Mouse (Mus musculus): ENCODE data around the gene Dst.
A peak's percentile ranks its signal among the peaks of the same experiment; 100 is the strongest.

The Dst gene

GRCm38 (mm10) chr1:33907421-33908190 is 419 bp upstream of the Dst start, which contains the start of gene Bend6:
TSS of gene Bend6 (minus strand) at chr1:33907816.
- Histone ChIP-seq H3K4me1 (replicated peaks; ENCODE audit: low read depth, low read length) (peaks cover 53% of the 10 kb centered on the region), H3K9me3 (ENCODE audit: low read length) (peaks cover 4% of the 10 kb centered on the region; the same call in 1 of the 2 replicates), H3K4me3 (replicated peaks; ENCODE audit: low read length) (peak within 1 kb of the TSS; percentile 85), H3K36me3 (ENCODE audit: insufficient read depth, low read length) (peaks cover 12% of the 10 kb centered on the region; the same call in 1 of the 2 replicates), H3K27me3 (ENCODE audit: insufficient read depth, low read length) (peaks cover 34% of the 10 kb centered on the region)
- TF ChIP-seq POU5F1 (IDR thresholded peaks at IDR 0.05; ENCODE audit: borderline replicate concordance, low read length) (no peak), NANOG (IDR thresholded peaks at IDR 0.05; ENCODE audit: borderline replicate concordance, low read length) (no peak), CTCF (conservative IDR thresholded peaks at IDR 0.05; ENCODE audit: low read length) (no peak)

GRCm38 (mm10) chr1:33911589-33911988 is 3.6 kb downstream of the Dst start:
- no peak overlapping the region for H3K4me3 ChIP-seq (replicated peaks; ENCODE audit: low read length)
- no peak for TF ChIP-seq NANOG (IDR thresholded peaks at IDR 0.05; ENCODE audit: borderline replicate concordance, low read length)
- TF ChIP-seq POU5F1 (IDR thresholded peaks at IDR 0.05; ENCODE audit: borderline replicate concordance, low read length), result no peak
- no peak for TF ChIP-seq CTCF (conservative IDR thresholded peaks at IDR 0.05; ENCODE audit: low read length)
- peaks cover 4% of the 10 kb centered on the region; the same call in 1 of the 2 replicates for H3K9me3 ChIP-seq (ENCODE audit: low read length)
- peaks cover 25% of the 10 kb centered on the region for H3K27me3 ChIP-seq (ENCODE audit: insufficient read depth, low read length)
- peaks cover 23% of the 10 kb centered on the region for H3K4me1 ChIP-seq (replicated peaks; ENCODE audit: low read depth, low read length)
- peaks cover 31% of the 10 kb centered on the region for H3K36me3 ChIP-seq (ENCODE audit: insufficient read depth, low read length)

GRCm38 (mm10) chr1:33916554-33916953 is 8.5 kb downstream of the Dst start:
- no peaks in the 10 kb centered on the region for H3K27me3 ChIP-seq (ENCODE audit: insufficient read depth, low read length)
- TF ChIP-seq NANOG (IDR thresholded peaks at IDR 0.05; ENCODE audit: borderline replicate concordance, low read length), result no peak
- no peak for TF ChIP-seq POU5F1 (IDR thresholded peaks at IDR 0.05; ENCODE audit: borderline replicate concordance, low read length)
- no peak for TF ChIP-seq CTCF (conservative IDR thresholded peaks at IDR 0.05; ENCODE audit: low read length)
- no peaks in the 10 kb centered on the region for H3K9me3 ChIP-seq (ENCODE audit: low read length)
- H3K4me3 ChIP-seq (replicated peaks; ENCODE audit: low read length), result no peak overlapping the region
- peaks cover 6% of the 10 kb centered on the region for H3K4me1 ChIP-seq (replicated peaks; ENCODE audit: low read depth, low read length)
- H3K36me3 ChIP-seq (ENCODE audit: insufficient read depth, low read length), result peaks cover 54% of the 10 kb centered on the region

- Histone ChIP-seq H3K27me3 (ENCODE audit: insufficient read depth, low read length) (no peaks in the 10 kb centered on the region), H3K36me3 (ENCODE audit: insufficient read depth, low read length) (peaks cover 21% of the 10 kb centered on the region), H3K4me1 (replicated peaks; ENCODE audit: low read depth, low read length) (peaks cover 17% of the 10 kb centered on the region), H3K4me3 (replicated peaks; ENCODE audit: low read length) (no peak overlapping the region), H3K9me3 (ENCODE audit: low read length) (no peaks in the 10 kb centered on the region)
- TF ChIP-seq NANOG (IDR thresholded peaks at IDR 0.05; ENCODE audit: borderline replicate concordance, low read length), result no peak
- no peak for TF ChIP-seq POU5F1 (IDR thresholded peaks at IDR 0.05; ENCODE audit: borderline replicate concordance, low read length)
- TF ChIP-seq CTCF (conservative IDR thresholded peaks at IDR 0.05; ENCODE audit: low read length), result no peak
Observed at GRCm38 (mm10) chr1:33922975-33923374, 14.9 kb downstream of the Dst start.

GRCm38 (mm10) chr1:33925283-33925682 is 17.3 kb downstream of the Dst start:
- H3K36me3 ChIP-seq (ENCODE audit: insufficient read depth, low read length), result peaks cover 10% of the 10 kb centered on the region; the same call in 1 of the 2 replicates
- H3K4me3 ChIP-seq (replicated peaks; ENCODE audit: low read length), result no peak overlapping the region
- H3K4me1 ChIP-seq (replicated peaks; ENCODE audit: low read depth, low read length), result peaks cover 12% of the 10 kb centered on the region
- no peaks in the 10 kb centered on the region for H3K9me3 ChIP-seq (ENCODE audit: low read length)
- no peaks in the 10 kb centered on the region for H3K27me3 ChIP-seq (ENCODE audit: insufficient read depth, low read length)
- TF ChIP-seq CTCF (conservative IDR thresholded peaks at IDR 0.05; ENCODE audit: low read length) (no peak), NANOG (IDR thresholded peaks at IDR 0.05; ENCODE audit: borderline replicate concordance, low read length) (no peak), POU5F1 (IDR thresholded peaks at IDR 0.05; ENCODE audit: borderline replicate concordance, low read length) (no peak)

GRCm38 (mm10) chr1:33927466-33927865 is 19.4 kb downstream of the Dst start:
- Histone ChIP-seq H3K36me3 (ENCODE audit: insufficient read depth, low read length) (0 out of 2 replicates have a peak, but pooled peaks cover 3% of the 10 kb centered on the region), H3K4me3 (replicated peaks; ENCODE audit: low read length) (no peak overlapping the region), H3K27me3 (ENCODE audit: insufficient read depth, low read length) (no peaks in the 10 kb centered on the region), H3K4me1 (replicated peaks; ENCODE audit: low read depth, low read length) (peaks cover 12% of the 10 kb centered on the region), H3K9me3 (ENCODE audit: low read length) (no peaks in the 10 kb centered on the region)
- TF ChIP-seq POU5F1 (IDR thresholded peaks at IDR 0.05; ENCODE audit: borderline replicate concordance, low read length) (no peak), NANOG (IDR thresholded peaks at IDR 0.05; ENCODE audit: borderline replicate concordance, low read length) (no peak), CTCF (conservative IDR thresholded peaks at IDR 0.05; ENCODE audit: low read length) (no peak)

GRCm38 (mm10) chr1:33931791-33932190 is 23.8 kb downstream of the Dst start:
- Histone ChIP-seq H3K9me3 (ENCODE audit: low read length) (no peaks in the 10 kb centered on the region), H3K27me3 (ENCODE audit: insufficient read depth, low read length) (no peaks in the 10 kb centered on the region), H3K36me3 (ENCODE audit: insufficient read depth, low read length) (0 out of 2 replicates have a peak, but pooled peaks cover 3% of the 10 kb centered on the region), H3K4me3 (replicated peaks; ENCODE audit: low read length) (no peak overlapping the region), H3K4me1 (replicated peaks; ENCODE audit: low read depth, low read length) (peaks cover 10% of the 10 kb centered on the region)
- TF ChIP-seq POU5F1 (IDR thresholded peaks at IDR 0.05; ENCODE audit: borderline replicate concordance, low read length), result no peak
- no peak for TF ChIP-seq NANOG (IDR thresholded peaks at IDR 0.05; ENCODE audit: borderline replicate concordance, low read length)

- no peak overlapping the region for H3K4me3 ChIP-seq (replicated peaks; ENCODE audit: low read length)
- TF ChIP-seq NANOG (IDR thresholded peaks at IDR 0.05; ENCODE audit: borderline replicate concordance, low read length) (no peak), POU5F1 (IDR thresholded peaks at IDR 0.05; ENCODE audit: borderline replicate concordance, low read length) (no peak), CTCF (conservative IDR thresholded peaks at IDR 0.05; ENCODE audit: low read length) (no peak)
- H3K27me3 ChIP-seq (ENCODE audit: insufficient read depth, low read length), result no peaks in the 10 kb centered on the region
- H3K9me3 ChIP-seq (ENCODE audit: low read length), result no peaks in the 10 kb centered on the region
- H3K36me3 ChIP-seq (ENCODE audit: insufficient read depth, low read length), result 0 out of 2 replicates have a peak, but pooled peaks cover 3% of the 10 kb centered on the region
- H3K4me1 ChIP-seq (replicated peaks; ENCODE audit: low read depth, low read length), result peaks cover 7% of the 10 kb centered on the region
Observed at GRCm38 (mm10) chr1:33932196-33932595, 24.2 kb downstream of the Dst start.

All from E14TG2a.4 (cell line).